Mouse (Mus musculus): Measurements from ENCODE around the gene Fbxl3.

The Fbxl3 gene

DNA sequence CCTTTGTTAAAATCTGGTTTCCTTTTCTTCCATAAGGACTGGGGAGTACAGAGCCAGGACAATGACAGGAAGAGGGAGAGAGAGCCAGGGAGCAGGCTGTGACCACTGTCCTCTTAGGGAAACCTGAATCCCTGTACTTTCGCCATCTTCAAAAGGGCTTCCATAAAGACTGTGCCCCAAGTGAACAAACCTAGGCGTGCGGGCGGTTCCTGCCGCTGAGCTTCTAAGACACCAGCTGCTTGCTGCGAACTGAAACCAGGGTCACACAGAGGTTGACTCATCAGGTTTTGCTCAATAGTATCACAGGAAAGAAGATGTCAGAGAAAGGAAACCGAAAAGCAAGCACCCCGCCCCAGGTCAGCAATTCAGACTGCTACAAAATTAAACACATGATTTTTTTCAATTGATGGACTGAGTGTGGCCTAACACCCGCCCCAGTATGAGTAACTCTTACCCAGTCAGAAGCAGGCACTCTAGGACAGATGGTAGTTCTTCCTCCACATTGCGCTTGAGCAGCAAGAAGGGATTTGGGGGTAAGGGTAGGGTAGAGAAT lies 66.0 kb downstream of the Fbxl3 start:
- peak; percentile 29 for DNase-seq

Measured in lung, postnatal 14 days (tissue).